Mouse (Mus musculus): ENCODE measurements around the gene 1700017B05Rik.

1700017B05Rik gene

DNA sequence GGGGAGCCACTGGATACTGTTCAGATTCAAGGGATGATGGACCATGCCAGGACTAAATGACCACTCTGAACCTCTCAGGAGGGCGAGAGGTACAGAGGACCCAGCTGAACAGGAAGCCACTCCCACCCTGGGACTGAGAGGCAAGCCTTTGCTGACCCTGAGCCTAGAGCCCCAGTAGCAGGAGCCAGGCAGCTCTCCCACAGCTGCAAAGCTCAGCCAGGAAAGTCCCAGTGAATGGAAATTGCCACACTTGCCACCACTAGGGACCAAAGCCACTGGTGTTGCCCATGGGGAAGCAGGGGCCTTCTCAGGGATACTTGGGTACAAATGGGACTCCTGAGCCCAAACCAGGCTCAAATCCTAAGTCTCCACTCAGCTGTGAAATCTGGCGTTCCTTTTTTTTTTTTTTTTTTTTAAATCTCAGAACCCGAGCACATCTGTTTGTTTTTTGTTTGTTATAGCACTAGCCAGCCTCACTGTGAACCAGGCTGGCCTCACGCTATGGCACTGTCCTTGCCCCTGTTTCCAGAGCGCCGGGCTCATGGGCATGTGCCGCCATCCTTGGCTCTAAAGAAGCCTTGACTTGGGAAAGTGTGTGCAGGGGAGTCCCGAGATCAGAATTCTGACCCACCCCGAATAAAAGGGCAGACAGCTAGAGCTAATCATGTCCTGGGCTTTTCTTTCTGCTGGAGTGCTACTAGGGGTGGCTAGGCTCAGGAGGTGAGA, 9.6 kb upstream of the 1700017B05Rik start:
- DNase-seq, result no peak

DNA sequence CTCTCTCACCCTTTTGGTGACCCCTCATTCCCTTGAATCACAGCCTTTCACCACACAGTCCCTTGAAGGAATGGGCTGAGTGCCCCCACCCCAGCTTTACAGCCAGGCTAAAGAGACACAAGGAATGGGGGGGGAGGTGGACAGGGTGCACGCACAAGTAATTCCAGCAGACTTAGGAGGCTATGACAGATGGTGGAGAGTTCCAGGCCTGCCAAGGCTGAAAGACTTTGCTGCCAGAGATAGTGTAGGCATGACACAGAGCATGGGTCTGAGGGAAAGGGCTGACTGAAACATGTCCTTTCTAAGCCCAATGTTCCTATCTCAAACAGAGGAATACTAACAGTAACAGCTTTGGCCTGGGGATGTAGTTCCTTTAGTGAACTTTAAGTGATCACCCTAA, 8.7 kb upstream of the 1700017B05Rik start:
- DNase-seq, result no peak

DNA sequence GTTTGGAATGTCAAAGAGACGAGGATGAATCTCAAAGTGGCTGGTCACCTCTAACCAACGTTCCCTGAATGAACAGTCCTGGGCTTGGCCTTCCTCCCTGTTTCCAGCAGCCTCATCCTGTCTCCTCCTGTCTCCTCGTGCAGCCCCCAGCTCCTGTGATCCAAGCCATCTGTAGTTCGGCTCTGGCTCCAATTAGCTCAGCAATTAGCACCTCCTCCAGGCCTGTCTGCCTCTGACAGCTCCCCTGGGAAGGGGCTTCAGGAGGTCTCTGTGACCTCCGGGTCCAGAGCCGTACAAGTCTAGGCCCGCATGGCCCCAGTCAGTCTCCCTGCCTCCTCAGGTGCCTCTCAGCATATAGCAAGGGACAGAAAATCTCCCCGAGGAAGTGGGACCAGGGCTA, 8.0 kb upstream of the 1700017B05Rik start:
- no peak for DNase-seq

DNA sequence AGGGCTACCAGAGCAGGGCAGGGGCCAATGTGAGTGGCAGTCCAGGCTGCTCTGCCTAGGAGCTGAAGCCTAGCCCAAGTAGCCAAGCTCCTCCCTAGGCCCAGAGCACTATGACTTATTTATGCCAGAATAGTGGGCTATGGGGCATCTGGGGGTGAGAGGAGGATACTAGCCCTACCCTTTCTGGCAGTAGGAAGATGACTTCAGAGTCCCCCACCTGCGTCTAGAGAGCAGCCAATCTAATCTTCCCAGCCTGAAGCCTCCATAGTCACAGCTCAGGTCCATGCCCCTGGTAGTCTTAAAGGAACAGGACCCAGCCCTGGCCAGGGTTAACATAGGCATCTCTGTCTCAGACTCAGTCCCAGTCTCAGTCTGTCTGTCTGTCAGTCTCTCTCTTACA, 7.0 kb upstream of the 1700017B05Rik start:
- DNase-seq, result no peak

DNA sequence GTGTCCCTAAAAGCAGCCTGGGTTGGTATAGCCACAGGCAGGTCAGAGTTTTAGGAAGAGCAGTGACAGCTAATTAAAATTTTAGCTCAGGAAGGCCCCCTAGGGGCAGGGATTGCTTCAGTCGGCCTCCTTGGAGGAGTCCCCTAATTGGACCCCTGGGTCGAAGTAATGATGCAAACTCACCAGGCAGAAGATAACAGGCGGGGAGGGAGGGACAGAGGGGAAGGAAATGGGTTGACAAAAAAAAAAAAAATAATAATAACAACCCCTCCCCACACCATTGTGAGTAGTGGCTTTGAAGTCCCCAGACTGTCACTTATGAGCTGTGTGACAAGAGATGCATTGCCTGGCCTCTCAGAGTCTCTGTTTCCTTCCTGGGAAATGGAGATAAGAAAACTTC, 6.2 kb upstream of the 1700017B05Rik start:
- DNase-seq, result peak; percentile 76

DNA sequence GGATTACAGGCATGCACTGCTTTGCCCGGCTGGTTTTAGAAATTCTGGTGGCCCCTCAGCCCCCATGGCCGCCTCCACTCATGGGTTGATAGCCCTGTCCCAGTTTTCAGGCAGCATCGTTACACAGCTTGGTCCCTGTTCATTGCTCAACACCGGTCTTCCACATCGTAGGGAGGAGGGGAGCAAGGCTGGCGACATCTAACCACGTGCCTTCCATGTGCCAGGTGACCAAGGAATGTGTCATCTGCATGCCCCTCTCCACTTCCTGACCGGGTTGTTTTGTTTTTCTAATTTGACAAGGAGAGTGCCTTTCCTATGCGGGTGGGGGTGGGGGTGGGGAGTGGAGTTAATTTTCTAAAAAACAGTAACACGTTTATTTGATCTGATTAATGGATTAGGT, 5.7 kb upstream of the 1700017B05Rik start:
- DNase-seq, result no peak

DNA sequence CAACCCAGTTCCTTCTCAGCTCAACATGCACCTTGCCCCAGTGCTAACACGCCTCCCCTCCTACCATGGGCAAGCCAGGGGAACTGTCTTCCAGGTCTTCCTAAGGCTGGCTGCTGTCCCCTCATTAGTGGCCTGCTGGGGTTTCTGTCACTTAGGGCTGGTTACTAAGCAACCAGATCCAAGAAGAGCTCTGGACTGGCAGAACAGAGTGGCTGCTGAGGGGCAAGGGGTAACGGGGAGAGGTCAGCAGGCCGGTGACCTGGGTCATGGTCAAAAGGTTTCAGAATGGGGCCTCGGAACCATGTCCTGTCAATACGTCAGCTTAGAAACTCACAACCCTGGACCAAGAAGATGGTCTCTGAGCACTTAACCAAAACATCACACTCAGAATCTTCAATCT, 5.0 kb upstream of the 1700017B05Rik start:
- DNase-seq, result no peak

DNA sequence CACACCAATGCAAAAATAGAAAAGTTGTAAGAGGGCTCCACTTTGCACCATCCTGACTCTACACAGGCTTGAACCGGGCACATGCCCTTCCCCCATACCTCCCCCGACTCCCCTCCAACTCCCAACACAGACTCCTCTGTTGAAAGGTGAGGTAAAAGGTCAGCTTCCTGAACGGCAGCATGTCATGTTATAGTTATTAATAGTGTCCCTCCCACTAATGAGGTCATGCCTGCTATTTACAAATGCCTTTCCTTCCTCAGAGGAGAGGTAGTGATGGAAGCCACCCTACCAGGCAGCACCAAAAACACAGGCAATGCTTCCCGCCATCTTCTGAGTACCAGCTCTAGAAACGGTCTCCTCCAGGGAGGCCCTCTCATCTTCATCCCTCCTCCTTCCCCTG, 2.7 kb upstream of the 1700017B05Rik start:
- no peak for DNase-seq

DNA sequence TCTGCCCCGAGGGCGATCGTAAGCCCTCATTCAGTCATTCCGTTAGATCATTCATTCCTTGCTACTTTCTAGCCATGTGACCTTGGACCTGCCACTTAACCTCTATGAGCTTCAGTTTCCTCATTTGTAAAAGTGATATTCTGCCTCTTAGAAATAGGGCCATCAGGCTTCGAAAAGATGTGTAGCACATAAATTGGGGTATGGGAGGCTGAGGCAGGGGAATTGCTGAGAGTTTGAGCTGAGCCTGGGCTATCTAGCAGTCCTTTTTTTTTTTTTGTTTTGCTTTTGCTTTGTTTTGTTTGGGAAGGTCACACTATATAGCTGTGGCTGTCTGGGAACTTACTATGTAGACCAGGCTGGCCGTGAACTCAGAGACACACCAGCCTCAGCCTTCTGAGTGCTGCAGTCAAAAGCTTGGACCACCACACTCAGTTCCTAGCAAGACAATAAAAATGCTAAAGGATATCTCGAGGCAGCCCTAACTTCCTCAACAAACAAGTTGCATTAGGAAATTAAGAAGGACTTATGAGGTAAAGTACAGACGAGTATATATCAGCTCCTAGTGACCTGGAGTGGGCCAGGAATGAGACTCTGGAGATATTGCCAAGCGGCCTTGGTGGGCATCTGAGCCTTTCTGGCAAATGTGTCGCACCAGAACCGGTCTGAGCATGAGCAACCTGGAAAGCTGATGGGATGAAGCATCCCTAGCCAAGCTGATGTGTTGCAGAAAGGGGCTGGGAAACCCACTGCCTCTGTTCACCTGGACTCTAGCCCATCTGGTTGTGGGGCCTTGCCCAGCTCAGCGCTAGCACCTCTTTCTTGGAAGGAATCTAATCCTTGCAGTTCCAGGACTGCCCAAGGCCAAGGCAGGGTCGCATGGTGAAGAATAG, 628 bp upstream of the 1700017B05Rik start:
- DNase-seq, result no peak

DNA sequence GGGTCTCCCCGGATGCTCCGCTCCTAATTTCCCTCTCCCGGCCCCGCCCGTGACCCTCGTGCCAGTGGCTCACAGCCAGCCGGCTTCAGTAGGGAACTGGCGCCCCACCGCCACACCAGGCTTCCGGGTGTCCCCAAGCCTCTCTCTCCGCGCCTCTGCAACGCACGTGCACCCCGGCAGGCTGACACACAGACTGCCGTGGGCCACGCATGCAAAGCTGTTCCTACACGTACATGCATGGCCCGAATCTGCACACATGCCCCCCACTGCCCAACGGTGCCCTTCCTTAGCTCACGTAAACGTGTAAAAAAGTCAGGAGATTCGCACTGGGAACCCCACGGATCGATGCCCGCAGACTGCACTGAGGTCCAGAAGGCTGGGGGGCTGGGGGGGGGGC, 898 bp downstream of the 1700017B05Rik start:
- DNase-seq, result peak; percentile 82

DNA sequence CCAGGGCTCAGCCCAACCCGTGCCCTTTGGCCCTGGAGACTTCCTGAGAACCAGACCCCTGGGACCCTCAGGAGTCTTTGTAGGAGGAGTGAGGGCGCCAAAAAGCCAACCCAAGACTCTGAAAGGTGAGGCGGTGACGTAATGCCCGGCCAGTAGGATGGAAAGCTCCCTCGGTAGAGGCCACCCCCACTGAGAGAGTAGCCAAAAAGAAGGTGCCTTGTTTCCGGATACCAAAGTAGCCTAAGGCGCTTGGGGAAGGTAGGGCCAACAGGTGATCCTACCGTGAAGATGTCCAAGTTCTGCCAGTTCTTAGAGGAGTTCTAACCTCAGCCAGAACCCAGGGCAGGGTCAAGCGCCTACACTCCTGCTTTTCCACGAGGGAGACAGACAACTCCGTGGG, 1.5 kb downstream of the 1700017B05Rik start:
- DNase-seq, result no peak

DNA sequence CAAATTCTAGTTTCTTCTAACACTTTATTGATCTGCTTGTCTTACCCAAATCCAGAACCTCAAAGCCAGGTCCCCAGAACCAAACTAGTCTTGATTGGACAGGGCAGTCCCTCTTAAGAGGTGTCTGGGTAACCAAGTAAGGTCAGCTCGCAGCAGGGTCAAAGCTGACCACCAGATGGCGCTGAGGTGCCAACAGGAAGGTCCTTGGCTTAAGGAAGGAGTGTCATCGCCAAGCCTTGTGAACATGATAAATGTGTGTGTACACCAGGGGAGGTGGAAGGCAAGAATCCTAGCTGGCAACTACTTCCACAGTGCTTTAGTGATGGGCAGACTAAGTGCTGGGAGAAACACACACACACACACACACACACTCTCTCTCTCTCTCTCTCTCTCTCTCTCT, 2.7 kb downstream of the 1700017B05Rik start:
- peak; percentile 96 for DNase-seq

DNA sequence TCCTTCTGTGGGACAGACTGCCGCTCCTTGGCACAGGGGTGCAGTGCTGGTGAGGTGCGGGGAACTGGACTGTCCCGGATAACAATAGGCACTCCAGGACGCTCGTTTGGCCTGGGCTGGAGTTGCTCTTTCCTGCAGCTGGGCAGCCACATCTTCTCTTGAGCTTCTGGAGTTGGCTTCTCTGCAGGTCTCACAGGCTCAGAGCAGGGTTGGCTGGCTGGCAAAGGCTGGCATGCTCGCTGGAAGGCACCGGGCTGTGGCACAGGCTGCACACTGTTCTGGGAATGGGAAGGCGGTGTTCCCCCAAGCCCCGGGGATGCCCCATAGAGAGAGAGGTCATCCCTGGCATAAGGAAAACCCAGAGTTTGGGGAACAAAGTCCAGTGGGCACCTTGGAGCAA, 4.8 kb downstream of the 1700017B05Rik start:
- DNase-seq, result no peak

DNA sequence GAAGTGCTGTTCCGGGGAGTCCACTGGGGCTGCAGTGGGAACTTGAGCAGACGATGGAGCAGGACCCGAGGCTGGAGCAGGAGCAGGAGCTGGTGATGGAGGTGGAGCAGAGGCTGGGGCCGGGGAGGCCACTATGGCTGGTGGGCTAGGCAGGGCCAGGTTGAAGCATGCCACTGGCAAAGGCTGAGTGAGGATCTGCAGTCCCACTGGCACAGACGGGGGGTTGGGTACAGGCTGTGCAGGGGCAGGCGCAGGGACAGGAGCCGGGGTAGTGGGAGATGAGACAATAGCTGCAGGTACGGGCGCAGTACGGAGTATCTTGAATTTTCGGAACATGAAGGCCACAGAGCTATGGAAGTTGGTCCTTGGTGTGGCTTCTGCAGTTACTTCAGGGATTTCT, 5.6 kb downstream of the 1700017B05Rik start:
- DNase-seq, result no peak

DNA sequence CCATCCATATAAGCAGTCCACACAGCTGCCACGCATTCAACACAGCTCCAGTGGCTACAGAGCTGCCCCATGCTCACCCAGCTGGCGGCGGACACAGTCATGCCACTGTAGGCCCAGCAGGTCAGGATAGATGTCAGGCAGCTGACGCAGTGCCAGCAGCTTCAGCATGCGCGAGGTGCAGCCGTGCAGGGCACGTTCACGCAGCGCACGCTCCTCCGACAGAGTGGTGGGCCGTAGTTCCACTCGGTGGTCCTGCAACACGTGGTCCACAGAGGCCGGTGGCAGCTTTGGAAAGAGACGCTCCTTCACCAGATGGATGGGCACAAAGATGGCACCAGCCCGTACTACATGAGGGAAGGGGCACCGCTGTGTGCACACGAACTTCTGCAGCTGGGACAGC, 6.1 kb downstream of the 1700017B05Rik start:
- no peak for DNase-seq

DNA sequence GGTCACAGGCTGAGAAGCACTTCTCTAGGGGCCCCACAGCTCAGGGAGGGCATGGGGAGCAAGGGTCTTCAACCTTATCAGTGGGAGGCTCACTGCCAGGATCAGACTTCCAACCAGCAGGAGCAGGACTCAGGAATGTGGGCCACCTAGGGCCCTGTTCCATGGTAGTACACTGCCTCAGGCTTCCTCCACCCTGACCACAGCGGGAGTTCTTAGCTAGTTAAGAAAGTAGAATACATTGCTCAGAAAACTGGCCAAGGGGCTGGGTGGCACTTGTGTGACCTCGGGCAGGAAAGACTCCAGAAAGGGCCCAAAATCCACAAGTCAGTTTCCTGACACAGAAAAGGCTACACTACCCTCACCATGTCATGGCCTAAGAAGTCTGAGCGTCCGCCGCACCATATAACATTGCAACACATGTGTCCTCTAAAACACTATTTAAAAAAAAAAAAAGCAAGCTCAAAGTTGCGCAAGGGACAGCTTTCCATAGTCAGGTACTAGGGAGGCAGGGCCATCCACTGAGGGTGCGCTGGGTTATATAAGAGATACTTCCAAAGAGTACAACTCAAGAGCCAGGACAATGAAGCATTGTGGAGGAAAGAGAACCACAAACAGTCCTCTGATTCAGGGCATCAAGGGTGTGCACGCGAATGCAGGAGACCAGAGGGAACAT, 7.5 kb downstream of the 1700017B05Rik start:
- DNase-seq, result no peak

DNA sequence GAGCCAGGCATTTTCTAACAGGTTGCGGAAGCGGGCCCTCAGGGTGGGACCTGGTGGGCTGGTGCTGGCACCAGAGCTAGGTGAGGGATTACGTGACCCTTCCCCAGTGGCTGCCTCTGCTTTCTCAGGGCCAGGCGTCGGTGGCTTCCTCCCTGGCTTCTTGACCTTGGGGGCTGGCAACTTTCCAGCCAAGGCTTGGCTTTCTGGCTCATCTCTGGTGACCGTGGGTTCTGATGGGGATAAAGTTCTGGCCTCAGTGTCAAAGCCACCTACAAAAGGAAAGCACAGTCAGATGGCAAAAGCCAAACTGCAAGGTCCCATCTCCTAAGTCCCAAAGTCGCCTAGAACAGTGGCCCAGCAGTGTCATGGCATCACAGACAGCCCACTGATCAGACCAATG, 8.4 kb downstream of the 1700017B05Rik start:
- DNase-seq, result no peak

DNA sequence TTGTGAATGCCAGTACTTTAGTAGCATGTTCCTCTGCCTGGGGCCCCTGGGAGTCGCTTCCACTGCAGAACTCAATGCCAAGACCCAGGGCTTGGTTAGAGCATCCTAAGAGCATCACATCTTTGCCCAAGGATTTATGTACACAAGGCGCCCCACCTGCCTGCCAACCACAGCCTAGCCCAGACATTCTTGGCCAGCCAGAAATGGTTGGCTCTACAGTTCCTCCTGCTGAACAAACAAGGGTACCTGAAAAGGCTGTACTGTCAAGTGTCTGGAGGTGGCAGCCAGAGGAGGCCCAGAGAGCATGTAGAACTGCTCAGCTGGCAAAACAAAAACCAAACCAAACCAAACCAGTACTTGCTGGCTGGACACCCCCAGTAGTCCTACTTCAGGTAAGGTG, 11.3 kb downstream of the 1700017B05Rik start:
- DNase-seq, result no peak

DNA sequence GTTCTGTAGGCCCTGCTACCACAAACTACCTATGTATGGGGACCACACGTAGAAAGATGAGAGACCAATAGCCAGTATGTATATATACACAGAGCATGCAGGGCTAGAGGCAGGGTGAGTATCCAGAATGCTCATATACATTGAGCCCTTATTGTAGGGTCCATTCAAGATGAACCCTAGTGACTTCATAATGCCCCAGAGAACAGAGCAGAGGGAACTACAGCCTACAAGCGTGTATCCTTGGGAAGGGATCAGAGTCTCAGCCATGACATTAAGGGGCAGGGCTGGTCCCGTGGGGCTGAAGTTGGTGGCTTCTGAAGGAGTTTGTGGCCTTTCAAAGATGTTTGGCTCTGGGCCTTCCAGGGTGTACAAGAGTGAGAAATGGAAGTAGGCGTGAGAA, 12.4 kb downstream of the 1700017B05Rik start:
- no peak for DNase-seq

DNA sequence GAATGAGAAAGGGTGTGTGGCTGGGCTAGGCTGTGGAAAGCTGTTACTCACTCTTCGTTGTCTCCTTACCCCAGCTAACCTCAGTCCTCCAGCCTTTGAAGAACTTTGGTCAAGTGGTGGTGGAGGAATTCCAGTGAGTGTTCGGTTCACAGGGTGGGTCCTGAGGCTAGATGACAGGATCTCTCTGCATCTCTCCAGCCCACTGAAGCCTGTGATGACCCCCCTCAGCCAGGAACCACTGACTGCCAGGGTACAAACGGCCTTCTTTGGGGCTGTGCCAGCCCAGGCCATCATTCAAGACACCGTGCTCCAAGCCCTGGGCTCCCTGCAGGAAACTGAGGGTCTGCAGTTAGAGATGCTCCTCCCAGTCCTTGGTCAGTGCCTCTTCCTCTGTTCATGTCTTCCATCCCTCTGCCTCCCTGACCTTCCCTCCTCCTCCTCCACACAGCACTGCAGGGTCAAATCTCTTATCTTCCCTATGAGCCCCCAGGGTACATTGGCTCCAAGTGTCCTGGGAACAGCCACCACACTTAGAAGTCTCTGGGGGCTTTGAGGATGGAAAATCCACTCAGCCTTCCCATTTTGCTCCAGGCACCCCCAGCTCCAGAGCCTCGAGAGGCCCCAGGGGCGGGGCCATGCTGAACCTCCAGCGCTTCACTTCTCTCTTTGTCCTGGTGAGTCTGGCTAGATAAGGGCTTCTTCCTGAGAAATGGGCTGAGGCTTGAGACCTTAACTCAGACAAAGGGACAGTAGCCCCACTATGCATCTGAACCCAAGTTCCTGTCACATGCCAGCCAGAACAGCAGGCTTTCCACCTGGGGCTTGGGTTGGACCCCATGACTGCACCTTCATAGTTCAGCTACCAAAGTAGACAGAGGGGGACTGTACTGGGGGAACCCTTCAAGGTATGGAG, 14.1 kb downstream of the 1700017B05Rik start:
- peak; percentile 18 for DNase-seq

DNA sequence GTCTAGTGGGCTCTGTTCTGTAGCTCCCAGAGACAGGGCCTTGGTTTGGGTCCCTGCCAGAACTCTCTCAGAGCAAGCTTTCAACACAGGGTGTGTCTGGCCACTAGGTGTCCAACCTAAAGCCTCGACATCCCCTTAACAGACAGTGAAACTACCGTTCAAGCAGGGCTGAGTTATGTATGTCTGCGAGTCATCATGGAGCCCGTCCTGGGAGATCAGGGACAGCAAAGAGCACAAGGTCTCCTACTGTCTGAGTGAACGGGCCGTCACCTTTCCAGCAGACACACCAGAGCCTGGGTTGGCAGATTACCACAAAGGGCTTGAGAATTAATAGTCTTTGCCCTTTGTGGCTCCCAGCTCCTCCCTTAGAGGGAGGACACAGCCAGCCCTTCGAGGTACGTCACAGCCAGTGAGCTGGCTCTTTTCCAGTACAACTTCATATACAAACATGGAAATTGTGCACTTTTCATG, 15.2 kb downstream of the 1700017B05Rik start:
- peak; percentile 21 for DNase-seq

DNA sequence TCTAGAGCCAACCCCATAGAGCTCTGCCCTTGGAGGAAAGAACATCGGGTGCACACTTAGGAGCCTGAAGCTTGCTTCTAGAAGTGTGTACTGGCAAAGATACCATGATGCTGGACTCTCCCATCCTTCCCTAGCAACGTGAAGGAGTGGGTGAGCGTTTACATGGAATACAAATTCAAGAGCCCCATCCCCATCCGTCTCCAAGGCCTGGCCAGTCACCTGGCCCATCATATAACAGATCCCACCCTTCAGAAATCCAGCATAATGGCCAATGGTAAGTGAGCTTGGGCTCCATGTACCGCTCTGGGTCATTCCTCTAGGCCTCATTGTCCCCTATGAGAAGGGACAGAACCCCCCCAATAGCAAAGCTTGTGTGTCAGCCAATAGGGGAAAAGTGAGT, 15.9 kb downstream of the 1700017B05Rik start:
- peak; percentile 1 for DNase-seq

Measured in lung, postnatal 10 days (tissue).